In genomic region chr3:30855604-30856458, GRCm38 (mm10) we compare ENCODE assay signal across 8 mouse cellular contexts. TPM values are rescaled to one million over a fixed set of nuclear protein-coding genes. Genes with fewer than 3 reads are reported as not detected.
A peak's percentile ranks its signal among the peaks of the same experiment; 100 is the strongest.
DNase-seq lines count a peak whose midpoint lies in the region; ATAC-seq and TF ChIP-seq lines count a peak whose summit lies in the region.

TSS of gene Gpr160 (plus strand) at chr3:30855950.

- H3K27ac ChIP-seq in gastrocnemius, adult 2 months: peak within 1 kb of the TSS; percentile 66
- no peak within 1 kb of the TSS for H3K27ac ChIP-seq in hindbrain, embryonic 16.5 days (ENCODE audit: low read depth, low read length)

- DNase-seq in R1 (ENCODE audit: low read depth, low spot score): peak; percentile 91
- peak; percentile 46 to 48 for DNase-seq in cerebellum, postnatal 36 days
- peak; percentile 77 for DNase-seq in gastrocnemius, adult 2 months
- DNase-seq in left cerebral cortex, adult 18-20 months (ENCODE audit: low spot score in 2 of 2): peak; percentile 37 to 41
- DNase-seq in lung, postnatal 4 days: peak; percentile 81 to 82
- peak; percentile 66 for DNase-seq in retina, postnatal 1 day
- peak; percentile 87 for DNase-seq in thymus, postnatal 4 days

- WGBS in hindbrain, embryonic 16.5 days: under 1% methylated on average over 67 of the region's 75 CpGs

- peak; percentile 88 for ATAC-seq in hindbrain, embryonic 16.5 days

- H3K4me3 ChIP-seq in gastrocnemius, adult 2 months: peak within 1 kb of the TSS; percentile 84
- peak within 1 kb of the TSS; percentile 70 for H3K4me3 ChIP-seq in hindbrain, embryonic 16.5 days (ENCODE audit: low read length)

- intact Hi-C loops in gastrocnemius, adult 2 months (cut with DNase I): no loop called here

- peak; percentile 66 for TF ChIP-seq CTCF in gastrocnemius, adult 2 months (IDR thresholded peaks at IDR 0.05)

- H3K27me3 ChIP-seq in hindbrain, embryonic 16.5 days (replicated peaks; ENCODE audit: control insufficient read depth, insufficient read depth, low read length): peaks cover 4% of the 10 kb centered on the region

- peak within 1 kb of the TSS; percentile 66 for H3K9ac ChIP-seq in hindbrain, embryonic 16.5 days (ENCODE audit: low read depth, low read length)

- no peaks in the 10 kb centered on the region for H3K9me3 ChIP-seq in hindbrain, embryonic 16.5 days (ENCODE audit: control insufficient read depth, low read length)

- H3K36me3 ChIP-seq in hindbrain, embryonic 16.5 days (ENCODE audit: control insufficient read depth, insufficient read depth, low read length): no peaks in the 10 kb centered on the region

- H3K4me1 ChIP-seq in hindbrain, embryonic 16.5 days (ENCODE audit: control insufficient read depth, insufficient read depth, low read depth, low read length): peaks cover 7% of the 10 kb centered on the region; the same call in 1 of the 2 replicates

- H3K4me2 ChIP-seq in hindbrain, embryonic 16.5 days (ENCODE audit: low read length): peak within 1 kb of the TSS; percentile 100

RNA-seq across cellular contexts. Expression of gene Gpr160, which starts in this region (rescaled TPM):
- under 1 TPM; 0.22 to 0.33 TPM for total RNA-seq in gastrocnemius, adult 2 months (2021)
- 1.7 and 1.9 TPM in 2 replicates for polyA plus RNA-seq in hindbrain, embryonic 16.5 days (2015; fragmentation: Nextera tagmentation; extraction: Ambion mirVana)
- total RNA-seq in left cerebral cortex, adult 18-20 months (2021): under 1 TPM; 0.75 to 0.88 TPM

Comparison
In these comparisons a context has a peak if more than half of its experiments do, and no peak if none do; other contexts are left out.
1. Peak in DNase-seq, H3K4me3 ChIP-seq and H3K27ac ChIP-seq in gastrocnemius, adult 2 months; RNA of the gene not detected or under 1 TPM.
2. Peak in DNase-seq in left cerebral cortex, adult 18-20 months; RNA of the gene not detected or under 1 TPM.
3. DNase-seq: peak in every context shown above with its lines; median percentile 91 in R1; 87 in thymus, postnatal 4 days; 82 in lung, postnatal 4 days; 77 in gastrocnemius, adult 2 months; 66 in retina, postnatal 1 day; 47 in cerebellum, postnatal 36 days; 39 in left cerebral cortex, adult 18-20 months.